Mouse (Mus musculus): ENCODE results near the gene Gm13539.
"Not testable (repeated sequence)": the region's sequence is repeated elsewhere in the genome, so short reads cannot be mapped to it uniquely, and the experiment has no call there.

The Gm13539 gene

DNA sequence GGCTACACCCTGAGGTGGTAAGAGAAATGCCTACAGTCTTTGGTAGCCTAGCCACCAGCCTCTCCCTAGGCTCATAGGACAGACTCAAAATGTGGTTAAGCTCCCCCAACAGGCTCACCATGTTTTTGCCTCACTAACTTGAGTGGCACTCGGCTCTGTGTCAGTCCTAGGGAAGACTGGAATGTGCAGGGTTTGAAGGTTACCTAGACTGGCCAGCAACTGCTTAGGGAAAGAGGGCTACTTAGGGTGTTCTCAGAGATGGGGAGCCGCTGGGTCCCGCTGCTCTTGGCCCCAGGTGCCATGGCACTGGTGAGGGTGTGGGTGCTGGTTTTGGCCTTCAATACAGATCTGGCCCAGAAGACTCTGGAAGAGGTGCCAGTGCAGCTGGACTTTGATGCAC, at the start of gene Gm13539:
Gene Gm13539, plus strand, starts transcription at position 301 of the 400 bp plus-strand sequence.
- DNase-seq (ENCODE audit: low spot score in 2 of 2), result no peak

DNA sequence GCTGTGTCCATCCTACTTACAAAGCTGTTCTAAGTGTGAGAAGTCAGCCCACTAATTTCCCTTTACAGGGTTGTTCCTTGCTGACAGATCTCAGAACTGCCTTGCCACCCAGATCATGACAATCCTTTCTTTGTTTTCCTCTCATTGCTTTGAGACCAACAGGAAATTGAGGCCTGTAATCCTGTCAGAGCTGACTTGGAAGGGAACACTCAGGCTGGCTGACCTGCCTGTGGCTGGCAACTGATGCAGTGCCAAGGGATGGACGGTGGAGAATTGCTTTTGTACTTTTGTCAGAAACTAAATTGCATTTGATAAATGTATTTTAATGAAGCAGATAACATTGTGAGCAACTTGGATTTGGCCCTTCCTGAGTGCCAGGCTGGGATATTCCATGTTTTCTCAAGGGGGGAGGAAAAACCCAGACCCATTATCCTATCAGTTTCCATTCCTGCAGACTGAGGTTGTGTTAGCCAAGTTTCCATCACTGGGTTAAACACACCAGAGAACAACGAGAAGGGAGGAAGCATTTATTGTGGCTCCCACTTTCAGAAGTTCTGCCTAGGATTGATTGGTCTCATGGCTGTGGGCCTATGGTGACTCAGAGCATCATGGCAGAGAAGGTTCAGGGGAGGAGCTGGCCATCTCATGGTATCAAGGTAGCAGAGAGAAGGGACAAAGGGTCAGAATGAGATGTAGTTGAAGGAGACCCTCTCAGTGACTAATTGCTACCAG, 48.7 kb upstream of the Gm13539 start:
- no peak for DNase-seq (ENCODE audit: low spot score in 2 of 2)

DNA sequence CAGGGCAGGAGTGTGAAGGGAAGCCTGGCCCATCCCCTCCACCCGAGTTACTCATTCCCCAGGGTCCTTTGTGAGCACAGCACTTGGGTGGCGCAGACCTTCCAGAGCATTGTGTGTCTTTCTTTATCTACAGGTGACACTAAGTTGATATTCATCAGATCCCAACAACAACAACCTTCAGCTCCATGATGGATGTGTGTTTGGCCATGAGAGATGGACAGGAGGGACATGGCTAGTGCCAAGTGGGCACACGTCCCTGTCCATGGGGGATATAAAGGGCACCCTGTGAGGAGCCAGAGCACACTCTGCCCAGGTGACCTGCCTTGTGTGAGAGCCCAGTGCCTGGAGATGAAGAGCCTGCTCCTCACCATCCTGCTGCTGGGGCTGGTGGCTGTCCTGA, 45.3 kb upstream of the Gm13539 start, which contains the start of gene Obp2b:
Gene Obp2b, plus strand, starts transcription at position 301 of the 400 bp plus-strand sequence.
- DNase-seq (ENCODE audit: low spot score in 2 of 2), result not testable (repeated sequence)

DNA sequence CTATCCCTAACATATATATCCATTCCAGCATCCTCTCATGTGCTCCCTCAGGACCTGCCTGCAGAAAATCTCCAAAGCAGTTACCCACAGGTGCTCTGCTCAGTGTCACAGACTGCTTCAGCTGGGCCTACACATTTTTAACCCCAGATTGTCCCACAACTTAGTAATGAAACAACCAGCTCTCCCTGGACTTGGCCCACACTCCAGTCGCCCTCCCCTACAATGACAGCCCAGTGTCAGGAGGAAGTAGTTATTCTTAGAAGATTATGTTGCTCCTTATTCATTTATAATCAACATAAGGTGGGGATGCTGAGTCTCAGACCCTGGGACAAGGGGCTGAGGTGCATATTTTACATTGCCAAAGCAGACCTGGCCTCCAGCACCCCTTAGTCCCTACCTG, 40.4 kb upstream of the Gm13539 start:
- DNase-seq (ENCODE audit: low spot score in 2 of 2), result no peak

DNA sequence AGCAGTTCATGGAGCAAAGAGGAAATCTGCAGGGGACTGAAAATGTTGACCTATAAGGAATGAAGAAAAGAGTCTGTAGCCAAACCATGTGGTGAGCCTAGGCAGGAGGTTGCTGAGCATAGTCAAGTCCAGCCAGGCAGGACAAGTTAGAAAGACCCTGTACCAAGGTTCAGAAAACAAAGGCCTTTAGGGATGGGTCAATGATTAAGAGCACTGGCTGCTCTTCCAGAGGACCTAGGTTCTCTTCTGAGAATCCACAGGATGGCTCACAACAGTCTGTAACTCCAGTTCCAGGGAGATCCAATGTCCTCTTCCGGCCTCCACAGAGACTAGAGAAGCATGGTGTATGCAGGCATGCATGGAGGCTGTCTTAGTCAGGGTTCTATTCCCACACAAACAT, 27.9 kb upstream of the Gm13539 start:
- no peak for DNase-seq (ENCODE audit: low spot score in 2 of 2)

DNA sequence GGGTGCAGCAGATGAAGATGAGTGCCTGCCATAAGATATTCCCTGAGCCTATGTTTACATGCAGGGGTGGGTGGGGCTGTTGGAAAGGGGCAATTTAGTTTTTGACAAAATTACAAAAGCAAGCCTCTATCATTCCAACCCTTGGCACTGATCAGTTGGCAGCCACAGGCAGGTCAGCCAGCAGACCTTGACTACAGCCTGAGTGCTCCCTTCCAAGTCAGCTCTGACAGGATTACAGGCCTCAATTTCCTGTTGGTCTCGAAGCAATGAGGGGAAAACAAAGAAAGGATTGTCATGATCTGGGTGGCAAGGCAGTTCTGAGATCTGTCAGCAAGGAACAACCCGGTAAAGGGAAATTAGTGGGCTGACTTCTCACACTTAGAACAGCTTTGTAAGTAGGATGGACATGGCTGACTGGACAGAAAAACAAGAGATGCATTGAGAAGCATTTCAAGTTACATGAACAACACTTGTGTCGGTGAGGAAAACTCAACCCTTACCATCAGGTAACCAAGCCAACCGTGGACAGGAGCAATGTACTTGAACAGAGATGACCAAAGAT, 23.9 kb upstream of the Gm13539 start:
- DNase-seq (ENCODE audit: low spot score in 2 of 2), result no peak

DNA sequence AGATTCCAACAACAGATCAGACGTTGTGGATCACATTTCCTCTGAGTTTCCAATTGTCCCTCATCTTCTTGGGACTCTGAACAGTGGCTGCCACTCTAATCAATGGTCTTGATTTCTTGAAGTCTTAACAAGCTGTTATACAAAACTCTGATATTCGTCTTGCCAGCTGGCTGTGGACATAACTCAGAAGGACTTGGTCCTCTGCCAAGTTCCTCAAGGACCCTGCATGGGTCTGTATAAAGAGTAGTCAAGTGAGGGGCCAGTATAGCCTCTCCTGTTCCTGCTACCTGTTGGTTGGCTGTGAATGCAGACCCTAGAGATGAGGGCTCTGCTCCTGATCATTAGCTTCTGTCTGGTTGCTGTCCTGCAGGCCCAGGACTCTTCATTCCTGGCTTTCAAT, 16.8 kb upstream of the Gm13539 start, which contains the start of gene Lcn3:
Gene Lcn3, plus strand, starts transcription at position 301 of the 400 bp plus-strand sequence.
- no peak for DNase-seq (ENCODE audit: low spot score in 2 of 2)

DNA sequence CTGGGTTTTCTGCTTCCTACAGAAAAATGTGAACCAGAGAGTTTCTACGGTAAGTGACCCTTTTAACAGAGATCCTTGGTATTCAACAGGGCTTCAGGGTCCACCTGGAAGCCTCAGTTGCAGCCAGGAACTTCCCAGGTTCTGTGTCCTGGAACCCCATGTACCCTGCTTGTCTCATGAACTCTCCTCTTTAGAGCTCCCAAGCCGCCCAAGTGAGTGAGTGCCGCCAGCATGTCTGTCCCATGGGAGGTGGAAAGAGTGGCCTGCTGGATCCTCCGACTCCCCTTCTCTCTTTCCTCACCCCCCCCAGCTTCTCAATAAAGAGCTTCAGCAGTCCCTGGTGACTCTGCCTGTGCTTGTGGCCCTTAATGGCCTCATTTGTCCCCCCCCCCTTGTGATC, 14.3 kb upstream of the Gm13539 start:
- no peak for DNase-seq (ENCODE audit: low spot score in 2 of 2)

DNA sequence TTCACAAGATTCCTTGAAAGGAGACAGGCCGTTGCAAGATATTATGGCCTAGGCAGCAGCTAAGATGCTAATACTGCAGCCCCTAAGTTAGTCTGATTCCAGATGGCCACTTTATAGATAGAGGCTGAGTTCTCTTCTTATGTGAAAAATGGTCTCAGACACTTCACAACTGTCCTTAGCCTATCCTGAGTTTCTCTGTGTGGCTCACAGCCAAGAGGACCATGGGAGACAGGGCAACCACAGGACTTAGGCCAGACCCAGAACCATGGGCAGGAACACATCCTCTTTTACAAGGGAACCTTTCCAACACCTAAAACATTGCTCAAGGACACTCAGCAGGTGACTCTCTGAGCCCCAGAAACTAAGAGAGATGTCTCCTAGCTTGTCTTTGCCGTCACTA, 8.6 kb upstream of the Gm13539 start:
- no peak for DNase-seq (ENCODE audit: low spot score in 2 of 2)

DNA sequence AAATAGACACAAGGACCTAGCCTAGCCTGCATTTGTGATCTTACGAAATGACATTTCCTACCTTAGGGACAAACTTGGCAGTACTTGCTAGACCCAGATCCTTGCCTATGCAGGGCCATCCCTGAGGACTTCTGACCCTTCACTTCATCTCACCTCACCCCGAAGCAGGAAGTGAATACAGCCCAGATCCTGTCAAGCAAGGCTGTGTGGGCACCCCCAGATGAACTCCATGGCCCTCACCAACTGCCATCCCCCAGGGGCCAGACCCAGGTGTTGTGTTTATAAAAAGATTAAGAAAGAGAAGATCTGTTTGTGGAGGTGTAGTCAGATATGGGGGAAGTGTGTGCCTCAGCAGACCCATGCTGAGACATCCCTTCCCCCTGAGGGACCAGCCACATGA, 7.4 kb upstream of the Gm13539 start:
- no peak for DNase-seq (ENCODE audit: low spot score in 2 of 2)

DNA sequence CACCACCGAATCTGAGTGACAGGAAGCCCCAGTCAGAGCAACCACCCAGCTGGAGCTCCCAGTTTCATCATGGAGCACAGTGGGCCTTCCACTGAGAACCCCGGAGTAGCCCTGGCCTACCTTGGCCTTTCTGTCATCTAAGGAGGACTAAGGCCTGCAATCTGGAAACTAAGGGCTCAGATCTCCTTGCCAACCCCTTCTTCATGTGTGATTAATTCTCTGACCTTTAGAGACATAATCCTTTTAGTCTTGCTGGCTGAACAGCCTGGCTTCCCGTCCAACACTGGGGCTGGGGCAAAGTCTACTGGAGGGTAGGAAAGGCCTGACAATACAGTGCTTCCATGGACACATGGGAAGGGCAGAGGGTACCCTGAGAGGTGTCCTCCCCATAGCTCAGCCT, 6.1 kb upstream of the Gm13539 start:
- no peak for DNase-seq (ENCODE audit: low spot score in 2 of 2)

DNA sequence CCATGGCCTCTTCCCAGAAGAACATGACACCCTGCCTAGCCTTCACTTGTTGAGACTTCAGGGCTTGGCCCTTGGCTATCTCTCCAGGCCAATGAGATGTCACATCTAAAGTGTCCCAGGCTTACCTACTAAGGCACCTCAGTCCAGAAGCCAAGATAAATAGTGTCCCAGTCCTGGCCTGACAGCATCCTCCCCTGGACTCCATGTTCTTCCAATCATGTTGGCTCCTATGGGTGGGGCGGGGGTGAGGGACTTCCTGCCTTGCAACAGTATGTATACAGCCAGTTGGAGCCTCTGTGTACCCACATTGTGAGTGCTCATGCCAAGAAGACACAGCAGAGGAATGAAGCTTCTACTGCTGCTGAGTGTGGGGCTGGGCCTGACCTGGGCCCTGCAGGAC, 5.3 kb upstream of the Gm13539 start, which contains the start of gene Lcn11:
Gene Lcn11, plus strand, starts transcription at position 301 of the 400 bp plus-strand sequence.
- no peak for DNase-seq (ENCODE audit: low spot score in 2 of 2)

DNA sequence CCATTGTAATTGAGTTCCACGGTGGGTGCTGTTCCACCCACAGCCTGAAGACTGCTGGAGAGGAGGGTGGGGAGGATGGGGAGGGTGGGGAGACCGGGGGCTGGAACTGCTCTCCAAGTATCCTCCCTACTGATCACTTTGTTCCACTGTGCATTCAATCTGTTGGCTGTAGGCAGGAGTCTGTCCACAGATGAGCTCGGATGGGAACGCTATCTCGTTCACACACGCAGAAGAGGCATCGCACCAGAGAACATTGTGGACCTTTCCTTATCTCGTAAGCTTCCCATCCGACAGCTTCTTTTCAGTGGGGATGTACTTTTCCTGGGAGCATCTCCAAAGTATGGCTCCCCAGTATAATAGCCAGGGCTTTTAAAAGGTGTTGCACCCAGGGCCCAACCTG, 3.0 kb upstream of the Gm13539 start:
- no peak for DNase-seq (ENCODE audit: low spot score in 2 of 2)

DNA sequence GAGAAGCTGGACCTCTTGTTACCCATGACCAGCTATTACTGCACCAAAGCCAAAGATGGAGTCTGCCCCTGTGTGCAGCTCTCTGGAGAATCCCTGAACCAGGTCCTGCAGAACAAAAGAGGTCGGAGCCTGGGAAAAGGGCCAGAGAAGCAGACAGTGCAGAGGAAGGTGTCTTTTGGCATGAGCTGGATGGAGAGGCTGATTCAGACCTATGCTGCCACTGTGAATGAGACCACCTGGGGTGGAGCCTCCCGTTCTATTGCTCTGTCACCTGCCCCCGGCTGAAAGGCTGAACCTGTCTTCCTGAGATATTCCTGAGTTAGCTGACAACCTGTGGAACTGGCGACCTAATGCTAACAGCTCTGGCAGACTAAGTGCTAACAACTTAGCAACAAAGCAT, 1.1 kb upstream of the Gm13539 start:
- no peak for DNase-seq (ENCODE audit: low spot score in 2 of 2)

DNA sequence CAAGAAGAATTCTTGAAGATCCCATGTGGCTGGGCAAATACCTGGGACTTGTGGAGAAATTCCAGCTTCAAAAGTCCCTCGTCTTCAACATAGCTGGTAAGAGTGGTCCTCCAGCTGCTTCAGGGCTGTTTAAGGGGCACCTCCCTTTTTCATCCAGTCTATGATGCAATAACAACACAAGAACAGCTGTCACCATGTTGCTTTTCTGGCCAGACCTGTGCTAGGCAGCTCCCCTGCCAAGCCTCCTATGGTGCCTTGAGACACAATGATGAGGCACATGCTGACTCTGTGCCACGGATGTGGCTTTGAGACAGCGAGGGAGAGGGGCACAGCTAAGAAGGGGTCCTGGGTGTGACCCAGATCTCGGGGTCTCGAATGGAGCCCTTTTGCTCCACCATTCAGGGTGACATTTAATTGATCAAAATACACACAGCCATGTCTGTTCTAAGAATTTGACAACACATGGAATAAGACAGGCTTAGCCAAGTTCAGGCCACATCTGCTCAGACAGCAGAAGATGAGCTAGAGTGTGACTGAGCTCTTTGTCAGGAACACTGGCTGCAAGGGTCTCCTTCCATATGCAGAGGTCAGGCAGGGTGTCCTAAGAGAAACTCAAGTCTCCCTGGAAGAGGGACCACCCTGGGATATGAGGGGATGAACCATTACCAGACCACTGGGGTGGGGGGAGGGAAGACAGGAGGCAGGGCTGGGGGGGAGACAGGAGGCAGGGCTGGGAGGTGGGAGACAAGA, 3.7 kb downstream of the Gm13539 start:
- DNase-seq (ENCODE audit: low spot score in 2 of 2), result no peak

DNA sequence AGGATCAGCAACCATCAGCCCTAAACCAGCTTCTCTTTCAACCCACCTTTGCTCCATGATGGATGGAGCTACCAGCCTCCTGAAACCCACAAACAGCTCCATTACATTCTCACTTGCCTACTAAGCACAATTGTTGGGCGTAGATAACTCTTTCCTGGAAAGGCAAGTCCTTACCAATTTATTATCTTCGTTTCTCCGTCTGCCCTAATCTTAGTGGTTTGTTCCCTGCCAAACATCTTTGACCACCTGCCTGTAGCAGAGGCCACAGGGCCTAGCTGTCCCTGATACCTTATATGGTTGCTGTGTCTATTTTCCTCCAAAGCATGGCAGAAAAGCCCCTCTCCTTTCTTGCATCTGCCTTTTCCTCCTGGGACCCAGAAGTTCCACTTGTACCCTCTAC, 7.0 kb downstream of the Gm13539 start:
- no peak for DNase-seq (ENCODE audit: low spot score in 2 of 2)

DNA sequence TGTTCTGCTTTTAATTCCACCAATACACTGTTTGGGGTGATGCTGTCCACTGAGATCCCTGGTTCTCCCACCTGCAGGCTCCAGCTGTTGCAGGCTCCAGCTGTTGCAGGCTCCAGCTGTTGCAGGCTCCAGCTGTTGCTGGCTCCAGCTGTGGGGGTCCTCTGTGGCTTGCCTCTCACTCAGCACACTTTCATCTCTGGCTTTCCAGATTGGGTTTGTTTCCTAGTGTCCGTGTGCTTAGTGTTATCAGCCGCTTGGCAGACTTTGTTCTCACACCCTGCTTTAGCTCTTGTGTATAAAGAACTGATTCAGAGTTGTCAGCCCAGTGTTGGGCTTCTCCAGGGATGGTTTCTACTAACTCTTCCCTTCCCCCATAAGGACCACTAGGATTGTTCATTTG, 15.6 kb downstream of the Gm13539 start:
- DNase-seq (ENCODE audit: low spot score in 2 of 2), result no peak

DNA sequence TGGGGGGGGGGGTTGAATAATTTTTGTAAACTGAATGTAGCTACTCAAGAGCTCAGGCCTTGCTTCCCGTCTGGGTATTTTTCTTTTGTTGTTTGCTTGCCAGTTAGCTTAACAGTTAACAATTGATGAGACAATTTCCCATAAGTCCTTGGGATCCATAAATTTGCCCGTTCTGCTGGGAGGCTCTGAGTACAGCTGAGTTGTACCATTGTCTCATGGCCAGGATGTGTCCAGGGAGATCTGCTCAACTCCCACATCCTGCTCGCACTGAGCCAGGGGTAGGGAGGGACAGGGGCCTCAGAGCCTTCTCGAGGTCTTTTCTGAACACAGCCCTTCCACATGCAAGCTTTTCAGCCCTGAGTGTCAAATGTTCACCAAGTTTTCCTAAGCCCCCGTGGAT, 16.0 kb downstream of the Gm13539 start:
- DNase-seq (ENCODE audit: low spot score in 2 of 2), result no peak

DNA sequence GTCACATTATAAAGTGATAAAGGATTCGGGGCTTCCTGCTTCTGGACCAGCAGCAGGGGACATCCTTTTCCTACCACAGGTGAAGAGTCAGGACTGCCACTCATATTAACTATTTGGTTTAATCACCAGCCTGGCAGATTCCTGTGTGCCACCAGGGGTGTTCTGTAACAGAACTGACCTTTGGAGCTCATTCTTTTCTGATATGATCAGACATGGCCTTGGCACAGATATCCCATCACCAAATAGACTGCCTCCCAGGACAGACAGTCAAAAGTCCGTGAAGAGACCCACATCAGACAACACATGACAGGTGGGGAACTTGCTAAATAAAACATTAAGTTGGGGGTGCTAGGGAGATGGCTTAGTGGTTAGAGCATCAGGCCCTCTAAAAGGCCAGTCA, 29.7 kb downstream of the Gm13539 start:
- no peak for DNase-seq (ENCODE audit: low spot score in 2 of 2)

DNA sequence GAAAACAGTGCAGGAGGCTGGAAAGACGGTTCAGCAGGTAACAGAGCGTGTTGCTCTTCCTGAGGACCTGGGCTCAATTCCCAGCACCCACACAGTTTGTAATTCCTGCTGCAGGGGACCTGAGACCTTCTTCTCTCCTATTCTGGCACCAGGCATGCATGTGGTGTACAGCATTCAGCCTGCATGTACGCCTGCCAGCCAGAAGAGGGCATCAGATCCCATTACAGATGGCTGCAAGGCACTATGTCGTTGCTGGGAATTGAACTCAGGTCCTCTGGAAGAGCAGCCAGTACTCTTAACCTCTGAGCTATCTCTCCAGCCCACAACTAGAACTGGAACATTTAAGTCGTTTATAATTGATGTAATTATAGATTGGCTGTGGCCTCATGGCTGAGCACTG, 31.3 kb downstream of the Gm13539 start:
- DNase-seq (ENCODE audit: low spot score in 2 of 2), result no peak

DNA sequence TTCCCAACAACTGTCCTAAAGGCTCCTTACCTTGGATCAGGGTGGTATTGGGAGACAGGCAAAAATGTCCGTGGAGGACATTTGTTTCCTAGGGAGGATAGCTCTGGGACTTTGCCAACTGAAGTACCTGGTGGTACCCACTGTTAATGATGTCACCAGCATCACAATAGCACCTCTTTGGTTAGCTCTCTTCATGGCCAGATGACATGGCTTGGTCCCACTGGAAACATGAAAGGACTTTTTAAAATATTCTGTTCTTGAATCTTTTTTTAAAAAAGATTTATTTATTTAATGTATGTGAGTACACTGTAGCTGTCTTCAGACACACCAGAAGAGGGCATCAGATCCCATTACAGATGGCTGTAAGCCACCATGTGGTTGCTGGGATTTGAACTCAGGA, 33.7 kb downstream of the Gm13539 start, which contains the start of gene Glt6d1:
Gene Glt6d1, minus strand, starts transcription at position 101 of the 400 bp plus-strand sequence.
- DNase-seq (ENCODE audit: low spot score in 2 of 2), result not testable (repeated sequence)

DNA sequence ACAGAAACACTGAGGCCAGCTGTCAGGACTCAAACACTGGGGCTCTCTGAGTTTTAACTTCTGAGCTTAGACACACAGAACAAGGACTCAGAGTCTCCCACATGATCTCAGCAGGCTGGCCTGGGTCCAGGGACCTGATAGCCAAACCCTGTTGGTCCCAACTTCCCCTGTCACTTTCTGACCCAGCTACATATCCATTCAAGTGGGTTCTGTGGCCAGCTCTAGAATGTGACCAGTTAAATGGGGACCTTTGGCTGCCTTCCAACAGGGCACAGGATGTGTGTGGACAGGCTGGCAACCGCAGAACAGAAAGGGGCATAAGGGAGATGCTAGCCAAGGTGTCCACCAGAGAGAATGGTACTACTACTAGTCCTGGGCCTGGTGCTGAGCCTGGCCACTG, 40.7 kb downstream of the Gm13539 start, which contains the start of gene Lcn9:
Gene Lcn9, plus strand, starts transcription at position 348 of the 400 bp plus-strand sequence.
- no peak for DNase-seq (ENCODE audit: low spot score in 2 of 2)

DNA sequence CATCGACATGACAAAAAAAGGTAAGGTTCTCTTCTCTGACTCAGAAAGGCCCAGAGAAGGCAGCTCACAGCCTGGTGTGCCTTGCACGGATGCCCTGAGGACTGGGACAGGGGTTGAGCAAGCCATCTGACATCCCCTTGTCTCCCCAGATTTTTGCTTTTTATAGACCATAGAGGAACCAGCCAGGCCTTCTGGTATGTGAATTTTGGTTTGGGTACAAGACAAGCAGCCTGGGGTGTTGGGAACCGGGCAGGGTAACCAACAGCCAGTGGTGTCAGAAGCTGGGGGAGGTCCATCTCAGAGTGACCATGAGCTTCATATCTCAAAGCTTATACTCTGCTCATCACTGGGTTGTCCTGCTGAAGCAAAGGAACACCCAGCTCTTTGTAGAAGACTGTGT, 42.7 kb downstream of the Gm13539 start:
- DNase-seq (ENCODE audit: low spot score in 2 of 2), result no peak

Measured in urinary bladder, postnatal 36 days (tissue).